Mouse (Mus musculus): ENCODE measurements around the gene Nop58. TPM values are rescaled to one million over a fixed set of nuclear protein-coding genes. Genes with fewer than 3 reads are reported as not detected.
A peak's percentile ranks its signal among the peaks of the same experiment; 100 is the strongest.

The Nop58 gene
- total and polyA plus RNA-seq, 3 experiments, result 297 to 752 (median 523) TPM

- TF ChIP-seq MXI1 (IDR thresholded peaks at IDR 0.05; ENCODE audit: low read depth, low read length), result peak; percentile 60
- no peak; the same call in 1 of the 2 replicates for TF ChIP-seq JUND (conservative IDR thresholded peaks at IDR 0.05; ENCODE audit: low read depth, low read length)
- peak; percentile 49; the same call in 1 of the 2 replicates for TF ChIP-seq MAX (IDR thresholded peaks at IDR 0.05; ENCODE audit: low read length)
- TF ChIP-seq TBP (conservative IDR thresholded peaks at IDR 0.05; ENCODE audit: low read depth, low read length), result peak; percentile 84
- peak; percentile 84 for TF ChIP-seq TCF12 (IDR thresholded peaks at IDR 0.05; ENCODE audit: low read depth, low read length)
- no peak for TF ChIP-seq ZKSCAN1 (IDR thresholded peaks at IDR 0.05; ENCODE audit: borderline replicate concordance, low read depth, low read length)
- TF ChIP-seq EP300 (IDR thresholded peaks at IDR 0.05; ENCODE audit: low read length), result no peak
- TF ChIP-seq ZC3H11A (IDR thresholded peaks at IDR 0.05; ENCODE audit: low read depth, low read length), result no peak
- TF ChIP-seq NELFE (IDR thresholded peaks at IDR 0.05; ENCODE audit: low read depth, low read length), result peak; percentile 88
- peak; percentile 90 for TF ChIP-seq POLR2A (IDR thresholded peaks at IDR 0.05; ENCODE audit: low read depth, low read length)
- TF ChIP-seq MAFK (IDR thresholded peaks at IDR 0.05; ENCODE audit: insufficient replicate concordance, low read length), result no peak
- peak; percentile 86; the same call in 1 of the 2 replicates for TF ChIP-seq E2F4 (IDR thresholded peaks at IDR 0.05; ENCODE audit: insufficient replicate concordance, low read depth, low read length)
- peak; percentile 68; the same call in 1 of the 2 replicates for TF ChIP-seq KAT2A (IDR thresholded peaks at IDR 0.05; ENCODE audit: insufficient replicate concordance, low read length)
- TF ChIP-seq PAX5 (IDR thresholded peaks at IDR 0.05; ENCODE audit: low read length), result no peak
- TF ChIP-seq GABPA (IDR thresholded peaks at IDR 0.05; ENCODE audit: insufficient replicate concordance, low read depth, low read length), result no peak; the same call in 1 of the 2 replicates
- no peak for TF ChIP-seq UBTF (IDR thresholded peaks at IDR 0.05; ENCODE audit: low read depth, low read length)
Observed at GRCm38 (mm10) chr1:59670641-59671168, 14.1 kb upstream of the Nop58 start, which contains the start of gene Sumo1 (continued).

GRCm38 (mm10) chr1:59673661-59674060 is 11.1 kb upstream of the Nop58 start:
- H3K27ac ChIP-seq (ENCODE audit: insufficient read depth, low read depth), result no peak overlapping the region
- in situ Hi-C loops (cut with MboI; ENCODE audit: low pct_ligation_motif_present, low pct_unique_long_range_greater_than_20kb, low sequenced_read_pairs) (no loop called here), dilution Hi-C loops (cut with MboI; ENCODE audit: extremely low pct_ligation_motif_present, extremely low pct_unique_long_range_greater_than_20kb, low sequenced_read_pairs) (no loop called here)
- H3K9me3 ChIP-seq (replicated peaks; ENCODE audit: low read length), result no peaks in the 10 kb centered on the region
- no peaks in the 10 kb centered on the region for H3K27me3 ChIP-seq (replicated peaks)
- H3K4me3 ChIP-seq (replicated peaks in 1 of 3; ENCODE audit: low read depth in 2 of 3, low read length in 2 of 3, poor library complexity in 1 of 3), result no peak overlapping the region
- TF ChIP-seq E2F4 (IDR thresholded peaks at IDR 0.05; ENCODE audit: insufficient replicate concordance, low read depth, low read length) (no peak), KAT2A (IDR thresholded peaks at IDR 0.05; ENCODE audit: insufficient replicate concordance, low read length) (no peak), ZKSCAN1 (IDR thresholded peaks at IDR 0.05; ENCODE audit: borderline replicate concordance, low read depth, low read length) (no peak), MAX (IDR thresholded peaks at IDR 0.05; ENCODE audit: low read length) (0 out of 2 replicates have a peak, but pooled peaks have one; percentile 26), TCF12 (IDR thresholded peaks at IDR 0.05; ENCODE audit: low read depth, low read length) (peak; percentile 45), CTCF (conservative IDR thresholded peaks at IDR 0.05 in 1 of 2, IDR thresholded peaks at IDR 0.05 in 1 of 2; ENCODE audit: low read depth in 2 of 2, low read length in 2 of 2) (no peak), MYC (IDR thresholded peaks at IDR 0.05; ENCODE audit: low read depth, low read length) (peak; percentile 43; the same call in 1 of the 2 replicates), MAFK (IDR thresholded peaks at IDR 0.05; ENCODE audit: insufficient replicate concordance, low read length) (0 out of 2 replicates have a peak, but pooled peaks have one; percentile 7), HCFC1 (IDR thresholded peaks at IDR 0.05; ENCODE audit: low read depth, low read length) (no peak), SMC3 (IDR thresholded peaks at IDR 0.05; ENCODE audit: low read depth, low read length) (no peak), GABPA (IDR thresholded peaks at IDR 0.05; ENCODE audit: insufficient replicate concordance, low read depth, low read length) (no peak), RAD21 (IDR thresholded peaks at IDR 0.05; ENCODE audit: low read depth, low read length) (no peak), ZMIZ1 (IDR thresholded peaks at IDR 0.05; ENCODE audit: low read depth, low read length) (no peak), JUN (IDR thresholded peaks at IDR 0.05; ENCODE audit: insufficient read depth, low read depth, low read length) (peak; percentile 43; the same call in 1 of the 2 replicates), ZC3H11A (IDR thresholded peaks at IDR 0.05; ENCODE audit: low read depth, low read length) (no peak), ZNF384 (IDR thresholded peaks at IDR 0.05; ENCODE audit: low read depth, low read length) (no peak), JUND (conservative IDR thresholded peaks at IDR 0.05; ENCODE audit: low read depth, low read length) (no peak; the same call in 1 of the 2 replicates), MAZ (IDR thresholded peaks at IDR 0.05; ENCODE audit: low read depth, low read length) (no peak), EP300 (IDR thresholded peaks at IDR 0.05; ENCODE audit: low read length) (peak; percentile 70), IRF4 (IDR thresholded peaks at IDR 0.05; ENCODE audit: low read depth, low read length) (no peak), MEF2A (IDR thresholded peaks at IDR 0.05; ENCODE audit: borderline replicate concordance, low read depth, low read length) (peak; percentile 78), SIN3A (IDR thresholded peaks at IDR 0.05; ENCODE audit: low read length) (no peak; the same call in none of the 2 replicates), ETS1 (conservative IDR thresholded peaks at IDR 0.05; ENCODE audit: low read depth, low read length) (peak; percentile 58), NRF1 (IDR thresholded peaks at IDR 0.05; ENCODE audit: low read depth, low read length) (no peak), BHLHE40 (IDR thresholded peaks at IDR 0.05; ENCODE audit: low read depth, low read length) (peak; percentile 75)
- H3K4me2 ChIP-seq (ENCODE audit: insufficient read depth, low read depth, poor library complexity, severe bottlenecking), result no peak overlapping the region
- peaks cover 0 to 21% of the 10 kb centered on the region in 2 experiments for H3K36me3 ChIP-seq (replicated peaks in 1 of 2; ENCODE audit: control insufficient read depth in 1 of 2, insufficient read depth in 1 of 2, low read length in 1 of 2)
- H3K4me1 ChIP-seq (ENCODE audit: control insufficient read depth in 1 of 2, insufficient read depth in 2 of 2), result peaks cover 3 to 20% of the 10 kb centered on the region in 2 experiments; a peak in 3 of 4 replicates
- DNase-seq (ENCODE audit: extremely low read depth), result peak; percentile 62
- no peak overlapping the region for H3K9ac ChIP-seq (ENCODE audit: insufficient read depth, low read depth)
- peaks cover 35% of the 10 kb centered on the region for H3K79me2 ChIP-seq (replicated peaks; ENCODE audit: control insufficient read depth, extremely low read depth, insufficient read depth, poor library complexity, severe bottlenecking)
